Mouse (Mus musculus): Measurements from ENCODE around the gene Lurap1.

GRCm38 (mm10) chr4:116176543-116176988 is 25.4 kb upstream of the Lurap1 start:
- no peak for TF ChIP-seq MYOG (IDR thresholded peaks at IDR 0.05; ENCODE audit: control insufficient read depth, extremely low read depth, insufficient read length)
- no peak for TF ChIP-seq CTCF (IDR thresholded peaks at IDR 0.05; ENCODE audit: control insufficient read depth, insufficient read depth, insufficient read length)
- no peak for TF ChIP-seq USF1 (IDR thresholded peaks at IDR 0.05; ENCODE audit: low read depth)
